Mouse (Mus musculus) neural tube, embryonic 11.5 days (tissue): ENCODE data around the gene Fndc4. TPM values are rescaled to one million over a fixed set of nuclear protein-coding genes. Genes with fewer than 3 reads are reported as not detected.

Experiments
- ATAC-seq: fragments of 200-750 bp; cut with Nextera tagmentation; 2 replicates; pipeline ENCODE4 v1.8.0; 2017; ENCODE audit warnings: moderate number of reproducible peaks, mild to moderate bottlenecking, moderate TSS enrichment, moderate library complexity; ENCODE audit not compliant: insufficient read depth, low FRiP score, low TSS enrichment
- DNase-seq: peaks from one replicate; pipeline ENCODE4 v3.0.0-alpha.2; 2015; ENCODE audit warnings: low spot score
- H3K27ac ChIP-seq: fragments of 300-500 bp; sonication (generic); 2 replicates; pipeline ENCODE4 v1.5.1; 2014; ENCODE audit warnings: low read depth, mild to moderate bottlenecking, low read length
- H3K27me3 ChIP-seq: fragments of 300-500 bp; sonication (generic); 2 replicates; pipeline ENCODE4 v1.6.1; 2014; ENCODE audit warnings: mild to moderate bottlenecking, low read length, mixed read lengths; ENCODE audit not compliant: control insufficient read depth, insufficient read depth
- H3K36me3 ChIP-seq: fragments of 300-500 bp; sonication (generic); 2 replicates; pipeline ENCODE4 v1.6.1; 2014; ENCODE audit warnings: mild to moderate bottlenecking, low read length, moderate library complexity, mixed read lengths; ENCODE audit not compliant: control insufficient read depth, insufficient read depth
- H3K4me1 ChIP-seq: fragments of 300-500 bp; sonication (generic); 2 replicates; pipeline ENCODE4 v1.6.1; 2014; ENCODE audit warnings: low read length, mixed read lengths; ENCODE audit not compliant: control insufficient read depth, insufficient read depth
- H3K4me2 ChIP-seq: fragments of 300-500 bp; sonication (generic); 2 replicates; pipeline ENCODE4 v1.6.1; 2014; ENCODE audit warnings: low read depth, mild to moderate bottlenecking, moderate library complexity
- H3K4me3 ChIP-seq: fragments of 300-500 bp; sonication (generic); 2 replicates; pipeline ENCODE4 v1.5.1; 2014; ENCODE audit warnings: low read depth, low read length
- H3K9ac ChIP-seq: fragments of 300-500 bp; sonication (generic); 2 replicates; pipeline ENCODE4 v1.6.1; 2014; ENCODE audit warnings: mild to moderate bottlenecking, low read length
- H3K9me3 ChIP-seq: fragments of 300-500 bp; sonication (generic); 2 replicates; pipeline ENCODE4 v1.6.1; 2016; ENCODE audit warnings: low read length; ENCODE audit not compliant: control insufficient read depth
- WGBS: fragments of 180-500 bp; shearing (Covaris S2); extraction: QIAGEN DNeasy Blood & Tissue Kit; methylation state at CpG from one replicate; pipeline ENCODE4 v1.1.7; 2014; 5-methylcytosine and 5-hydroxymethylcytosine counted together
- polyA plus RNA-seq: library from polyadenylated mRNA; unstranded; fragments of >200 nt; fragmentation: Nextera tagmentation; extraction: Ambion mirVana; gene quantifications from 2 replicates; pipeline ENCODE4 v1.2.1, GENCODE M21; 2014

Gene Fndc4
- polyA plus RNA-seq, 1 experiment from 2014 or later: 71.1 TPM

DNA sequence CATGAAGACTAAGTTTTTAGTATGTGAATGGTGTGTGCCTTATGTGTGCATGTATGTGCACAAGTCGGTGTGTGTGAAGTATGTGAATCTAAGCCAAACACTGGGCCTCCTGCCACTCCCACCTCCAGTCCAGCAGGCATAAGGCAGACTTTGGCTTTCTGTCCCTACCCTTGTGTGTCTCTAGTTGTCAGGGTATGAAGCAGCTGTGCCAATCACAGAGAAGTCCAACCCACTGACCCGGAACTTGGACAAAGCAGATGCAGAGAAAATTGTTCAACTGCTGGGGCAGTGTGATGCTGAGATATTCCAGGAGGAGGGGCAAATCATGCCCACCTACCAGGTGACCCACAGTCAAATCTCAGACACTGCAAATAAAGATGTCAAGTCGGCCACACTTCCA, 2.1 kb upstream of the Fndc4 start:
- no peak overlapping the region for H3K4me3 ChIP-seq
- WGBS: 78% methylated on average over 3 of the region's 3 CpGs
- peaks cover 8% of the 10 kb centered on the region for H3K4me1 ChIP-seq
- peaks cover 4% of the 10 kb centered on the region for H3K36me3 ChIP-seq
- H3K9ac ChIP-seq: no peak overlapping the region
- no peak overlapping the region for H3K4me2 ChIP-seq
- H3K9me3 ChIP-seq: no peaks in the 10 kb centered on the region
- ATAC-seq (no peak), DNase-seq (no peak)
- H3K27ac ChIP-seq: no peak overlapping the region
- no peaks in the 10 kb centered on the region for H3K27me3 ChIP-seq

DNA sequence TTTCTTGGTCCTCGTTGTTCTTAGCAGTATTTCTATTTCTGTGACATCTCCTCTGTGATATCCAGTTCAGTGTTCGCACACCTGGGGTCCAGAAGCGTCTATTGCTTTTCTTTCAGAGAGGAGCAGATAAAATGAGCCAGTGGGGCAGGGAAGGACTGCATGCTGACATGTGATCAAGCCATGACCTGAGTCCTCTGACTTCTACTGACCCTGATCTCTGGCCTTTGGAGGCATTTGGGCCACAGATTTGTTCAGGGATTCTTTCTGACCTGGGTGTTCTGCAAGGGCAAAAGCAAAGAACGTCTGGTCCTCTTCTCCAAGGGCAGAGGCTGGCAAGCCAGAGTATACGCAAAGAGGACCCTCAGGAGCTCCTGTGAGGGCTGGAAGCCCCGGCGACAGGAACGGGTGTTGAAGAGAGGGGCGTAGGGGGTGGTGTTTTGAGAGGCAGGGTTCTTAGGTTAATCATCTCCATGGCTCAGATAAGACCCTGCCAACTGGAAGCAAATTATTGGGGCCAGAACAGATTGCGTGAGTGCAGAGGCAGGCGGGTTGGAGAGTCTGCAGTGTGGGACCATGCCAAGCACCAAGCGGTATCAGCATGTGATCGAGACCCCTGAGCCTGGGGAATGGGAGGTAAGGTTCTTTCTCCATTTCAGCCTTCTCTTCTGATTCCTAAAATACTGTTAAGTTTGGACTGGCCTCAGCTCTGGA, 1.3 kb upstream of the Fndc4 start, which contains the start of gene Gckr:
Gckr (plus strand) TSS at position 397 of the 711 bp plus-strand sequence.
- Histone ChIP-seq H3K36me3 (peaks cover 6% of the 10 kb centered on the region), H3K4me1 (peaks cover 8% of the 10 kb centered on the region), H3K27ac (no peak within 1 kb of the TSS), H3K27me3 (no peaks in the 10 kb centered on the region), H3K9me3 (no peaks in the 10 kb centered on the region), H3K4me3 (peak within 1 kb of the TSS; percentile 85), H3K4me2 (peak within 1 kb of the TSS; percentile 97), H3K9ac (no peak within 1 kb of the TSS; the same call in 1 of the 2 replicates)
- no peak for DNase-seq
- 77% methylated on average over 13 of the region's 13 CpGs for WGBS
- ATAC-seq: no peak

DNA sequence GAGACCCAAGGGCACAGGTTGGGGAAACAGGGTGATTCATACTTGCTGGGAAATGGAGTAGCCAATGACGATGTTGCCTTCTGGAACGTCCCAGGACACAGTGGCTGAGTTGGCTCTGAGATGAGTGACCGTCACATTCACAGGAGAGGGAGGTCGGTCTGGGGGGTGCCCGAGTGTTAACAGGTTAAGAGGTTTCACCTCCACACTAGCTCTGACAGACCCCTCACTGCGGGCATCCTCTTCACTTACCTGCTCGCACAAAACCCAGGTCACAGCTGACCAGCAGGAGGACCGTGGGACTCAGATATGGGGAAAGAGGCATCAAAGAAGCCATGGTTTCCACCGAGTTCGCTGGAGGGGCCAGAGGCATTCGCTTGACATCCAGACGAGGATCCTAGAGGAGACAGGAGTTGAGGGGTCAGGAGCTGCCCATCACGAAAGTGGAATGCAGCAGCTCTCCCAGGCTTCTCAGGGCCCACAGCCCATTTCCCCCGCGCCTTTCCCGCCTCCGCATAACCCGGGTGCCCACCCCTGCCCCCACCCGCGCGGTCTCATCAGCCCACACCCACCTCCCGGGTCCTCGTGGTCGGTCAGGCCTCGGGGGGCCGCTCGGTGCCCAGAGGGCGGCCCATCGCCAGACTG, 795 bp downstream of the Fndc4 start:
- DNase-seq: peak; percentile 21
- ATAC-seq: no peak
- WGBS: 8% methylated on average over 28 of the region's 29 CpGs
- peak overlapping the region; percentile 85 for H3K4me3 ChIP-seq
- no peaks in the 10 kb centered on the region for H3K9me3 ChIP-seq
- H3K36me3 ChIP-seq: peaks cover 6% of the 10 kb centered on the region
- H3K27ac ChIP-seq: 0 out of 2 replicates have a peak overlapping the region, but pooled peaks have one; percentile 42
- H3K4me2 ChIP-seq: peak overlapping the region; percentile 97
- H3K27me3 ChIP-seq: no peaks in the 10 kb centered on the region
- peaks cover 10% of the 10 kb centered on the region for H3K4me1 ChIP-seq
- H3K9ac ChIP-seq: peak overlapping the region; percentile 92

DNA sequence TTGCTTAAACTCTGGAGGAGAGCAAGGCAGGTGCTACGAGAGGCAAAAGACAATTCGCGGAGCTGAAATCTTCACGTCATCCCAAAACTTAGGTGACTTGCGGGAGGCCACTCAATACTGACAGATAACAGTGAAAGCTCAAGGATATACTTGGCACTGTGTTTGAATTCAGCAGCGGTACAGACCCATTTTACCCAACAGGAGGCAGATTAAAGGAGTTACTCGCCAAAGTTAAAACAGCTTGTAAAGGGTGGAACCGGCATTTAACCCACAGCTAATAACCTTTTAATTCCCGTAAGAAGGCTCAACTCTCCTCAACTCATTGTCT, 4.6 kb downstream of the Fndc4 start:
- Histone ChIP-seq H3K9me3 (no peaks in the 10 kb centered on the region), H3K4me3 (peak overlapping the region; percentile 48), H3K4me1 (peaks cover 10% of the 10 kb centered on the region), H3K27me3 (no peaks in the 10 kb centered on the region), H3K9ac (peak overlapping the region; percentile 56), H3K4me2 (peak overlapping the region; percentile 79), H3K36me3 (peaks cover 6% of the 10 kb centered on the region), H3K27ac (peak overlapping the region; percentile 67; the same call in 1 of the 2 replicates)
- no peak for DNase-seq
- ATAC-seq: no peak; the same call in 1 of the 2 replicates
- 7% methylated on average over 9 of the region's 9 CpGs for WGBS

DNA sequence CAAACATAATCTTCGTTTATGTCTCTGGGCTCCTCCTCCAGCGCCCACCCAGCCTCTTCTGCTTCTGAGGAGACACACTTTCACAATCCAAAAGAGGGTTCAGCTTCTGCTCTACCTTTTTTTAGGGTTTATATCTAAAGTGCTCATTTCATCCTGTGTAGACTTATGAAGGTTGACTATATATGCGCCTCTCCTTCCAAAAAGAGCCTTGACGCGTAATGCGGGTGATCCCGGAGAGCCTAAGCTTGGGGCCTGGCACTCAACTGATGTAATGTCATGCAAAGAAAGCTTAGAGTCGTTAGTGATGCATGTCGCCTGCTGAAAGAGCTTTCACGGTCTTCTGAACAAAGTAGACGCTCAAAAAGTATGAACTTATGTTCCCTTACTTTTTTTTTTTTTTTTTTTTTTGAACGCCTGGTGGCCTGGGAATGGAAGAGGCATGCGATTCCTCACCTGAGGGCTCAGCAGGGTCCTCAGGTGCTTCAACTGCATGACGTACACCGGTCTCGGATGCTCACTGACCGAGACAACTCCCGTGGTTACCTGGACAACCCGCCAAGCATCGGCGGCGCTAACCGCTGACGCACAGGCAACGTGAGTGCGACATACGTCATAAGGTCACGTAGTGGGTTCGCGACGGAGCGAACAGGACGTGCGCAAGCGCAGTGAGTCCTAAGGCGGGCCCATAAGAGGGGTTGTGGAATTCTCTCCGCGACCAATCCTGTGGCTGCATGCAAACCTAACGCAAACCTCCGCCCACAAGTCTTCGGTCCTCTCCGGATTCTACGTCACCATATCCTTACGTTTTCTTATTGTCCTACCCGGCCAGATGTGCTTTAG, 5.1 kb downstream of the Fndc4 start, which contains the start of gene Ift172:
Ift172 (minus strand) TSS at position 596 of the 840 bp plus-strand sequence.
- WGBS: 3% methylated on average over 45 of the region's 45 CpGs
- DNase-seq (peak; percentile 97), ATAC-seq (peak; percentile 81)
- Histone ChIP-seq H3K4me1 (peaks cover 10% of the 10 kb centered on the region), H3K27ac (peak within 1 kb of the TSS; percentile 67; the same call in 1 of the 2 replicates), H3K27me3 (no peaks in the 10 kb centered on the region), H3K36me3 (peaks cover 6% of the 10 kb centered on the region), H3K4me2 (peak within 1 kb of the TSS; percentile 79), H3K9ac (peak within 1 kb of the TSS; percentile 56), H3K4me3 (peak within 1 kb of the TSS; percentile 48), H3K9me3 (no peaks in the 10 kb centered on the region)

DNA sequence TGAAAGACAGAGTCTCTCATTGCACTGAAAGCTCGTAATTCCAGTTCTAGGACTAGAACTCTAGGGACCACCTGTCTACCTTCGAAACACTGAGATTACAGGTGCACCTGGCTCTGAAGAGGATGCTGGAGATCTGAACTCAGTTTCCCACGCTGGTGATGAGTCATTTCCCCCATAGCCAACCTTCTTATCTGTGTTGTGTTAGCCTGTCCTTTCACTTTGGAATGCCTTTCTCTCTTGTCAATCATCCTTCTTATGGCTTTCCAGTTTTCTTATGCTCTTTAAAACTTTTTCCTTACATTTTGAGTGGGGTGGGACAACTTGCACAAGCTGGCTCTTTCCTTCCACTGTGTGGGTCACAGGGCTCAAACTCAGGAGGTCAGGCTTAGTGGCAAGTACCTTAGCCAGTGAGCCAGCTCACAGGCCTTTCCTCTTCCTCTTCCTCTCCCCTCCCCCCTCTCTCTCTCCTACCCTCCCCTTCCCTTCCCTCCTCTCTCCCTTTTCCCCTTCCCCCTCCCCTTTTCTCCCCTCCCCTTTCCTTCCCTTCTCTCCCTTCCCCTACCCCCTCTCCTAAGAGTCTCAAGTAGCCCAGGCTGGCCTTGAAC, 6.2 kb downstream of the Fndc4 start:
- no peaks in the 10 kb centered on the region for H3K27me3 ChIP-seq
- peaks cover 6% of the 10 kb centered on the region for H3K36me3 ChIP-seq
- no peak overlapping the region for H3K27ac ChIP-seq
- H3K4me3 ChIP-seq: no peak overlapping the region
- 82% methylated on average over 3 of the region's 3 CpGs for WGBS
- H3K4me1 ChIP-seq: peaks cover 7% of the 10 kb centered on the region
- H3K4me2 ChIP-seq: peak overlapping the region; percentile 79; the same call in 1 of the 2 replicates
- DNase-seq: no peak
- H3K9ac ChIP-seq: no peak overlapping the region
- no peak for ATAC-seq
- no peaks in the 10 kb centered on the region for H3K9me3 ChIP-seq

DNA sequence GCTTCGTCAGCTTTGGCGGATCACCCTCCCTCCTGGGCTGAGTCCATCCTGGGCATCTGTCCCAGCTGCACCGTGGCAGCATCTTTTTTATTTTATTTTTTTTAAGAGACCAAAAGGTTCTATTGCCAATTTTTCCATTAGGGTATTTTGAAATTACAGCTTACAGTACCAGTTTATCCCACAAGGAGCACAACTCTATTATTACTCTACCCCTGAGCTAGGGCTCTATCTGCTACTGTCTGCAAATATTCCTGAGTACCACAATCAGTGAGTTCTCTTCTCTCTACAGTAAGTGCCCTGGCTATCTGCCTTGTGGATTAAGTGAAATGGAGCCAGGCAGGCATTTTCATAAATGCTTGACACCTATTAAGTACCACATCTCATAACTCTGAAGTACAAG, 7.2 kb downstream of the Fndc4 start:
- Histone ChIP-seq H3K27ac (no peak overlapping the region), H3K4me1 (peaks cover 2% of the 10 kb centered on the region; the same call in 1 of the 2 replicates), H3K9ac (no peak overlapping the region), H3K27me3 (no peaks in the 10 kb centered on the region), H3K4me3 (no peak overlapping the region), H3K36me3 (peaks cover 9% of the 10 kb centered on the region), H3K9me3 (no peaks in the 10 kb centered on the region), H3K4me2 (no peak overlapping the region)
- no peak for DNase-seq
- ATAC-seq: no peak
- 80% methylated on average over 3 of the region's 3 CpGs for WGBS

DNA sequence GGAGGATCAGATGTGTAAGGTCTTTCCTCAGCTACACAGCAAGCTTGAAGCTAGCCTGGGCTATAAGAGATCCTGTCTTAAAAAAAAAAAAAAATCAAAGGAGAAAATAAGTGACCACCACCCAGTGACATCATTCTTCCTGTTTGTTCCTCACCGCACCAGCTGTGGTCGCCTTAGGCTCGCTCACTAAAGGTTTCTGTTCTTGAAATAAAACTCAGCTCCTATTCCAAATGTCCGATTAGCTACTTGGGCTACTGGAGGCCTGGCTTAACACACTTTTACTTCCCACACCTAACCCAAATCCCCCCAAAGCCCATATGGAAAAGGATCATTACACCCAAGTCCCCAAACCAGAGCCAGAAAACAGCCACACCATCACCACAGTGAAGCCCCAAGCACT, 7.7 kb downstream of the Fndc4 start:
- peaks cover 2% of the 10 kb centered on the region; the same call in 1 of the 2 replicates for H3K4me1 ChIP-seq
- ATAC-seq: no peak
- H3K4me2 ChIP-seq: no peak overlapping the region
- 79% methylated on average over 4 of the region's 4 CpGs for WGBS
- no peak overlapping the region for H3K27ac ChIP-seq
- H3K4me3 ChIP-seq: no peak overlapping the region
- no peak for DNase-seq
- peaks cover 6% of the 10 kb centered on the region for H3K36me3 ChIP-seq
- H3K9me3 ChIP-seq: no peaks in the 10 kb centered on the region
- no peak overlapping the region for H3K9ac ChIP-seq
- no peaks in the 10 kb centered on the region for H3K27me3 ChIP-seq
